Mouse (Mus musculus): ENCODE measurements around the gene Phtf2.

GRCm38 (mm10) chr5:20906191-20906590 is 24.3 kb upstream of the Phtf2 start:
- TF ChIP-seq CTCF (IDR thresholded peaks at IDR 0.05; ENCODE audit: low read depth) (no peak), EP300 (IDR thresholded peaks at IDR 0.05; ENCODE audit: low read depth) (no peak)
